Comparison of ENCODE assay signal across 9 mouse cellular contexts in genomic region chr11:113787432-113788182, GRCm38 (mm10). TPM values are rescaled to one million over a fixed set of nuclear protein-coding genes. Genes with fewer than 3 reads are reported as not detected.
A peak's percentile ranks its signal among the peaks of the same experiment; 100 is the strongest.
DNase-seq lines count a peak whose midpoint lies in the region; ATAC-seq lines count a peak whose summit lies in the region.
"Had no signal": no experiment of that assay in that cellular context is flagged by ENCODE, and none has a peak within 500 bp of the region (broad histone marks: within the 10 kb centered on the region; RNA-seq: fewer than 3 reads in every experiment).

No protein-coding gene starts in this region.

- H3K4me2 ChIP-seq in hindbrain, embryonic 12.5 days (replicated peaks), result peak overlapping the region; percentile 53; the same call in 1 of the 2 replicates
- H3K4me2 ChIP-seq in hindbrain, embryonic 16.5 days (ENCODE audit: low read length), result no peak overlapping the region
- no peak overlapping the region for H3K4me2 ChIP-seq in embryonic facial prominence, embryonic 14.5 days (ENCODE audit: low read depth, low read length)

- no peak overlapping the region for H3K4me3 ChIP-seq in hindbrain, embryonic 12.5 days
- no peak overlapping the region for H3K4me3 ChIP-seq in hindbrain, embryonic 16.5 days (ENCODE audit: low read length)
- no peak overlapping the region for H3K4me3 ChIP-seq in embryonic facial prominence, embryonic 14.5 days (ENCODE audit: low read depth, low read length)

- H3K4me1 ChIP-seq in hindbrain, embryonic 12.5 days, result peaks cover 69% of the 10 kb centered on the region
- H3K4me1 ChIP-seq in hindbrain, embryonic 16.5 days (ENCODE audit: control insufficient read depth, insufficient read depth, low read depth, low read length), result peaks cover 22% of the 10 kb centered on the region
- H3K4me1 ChIP-seq in embryonic facial prominence, embryonic 14.5 days (ENCODE audit: control insufficient read depth, insufficient read depth, low read length), result peaks cover 54% of the 10 kb centered on the region

- 65% methylated on average over 13 of the region's 13 CpGs for WGBS in hindbrain, embryonic 12.5 days
- WGBS in hindbrain, embryonic 16.5 days, result 65% methylated on average over 13 of the region's 13 CpGs
- WGBS in embryonic facial prominence, embryonic 14.5 days, result 80% methylated on average over 13 of the region's 13 CpGs

- no peak overlapping the region for H3K9ac ChIP-seq in hindbrain, embryonic 12.5 days
- H3K9ac ChIP-seq in hindbrain, embryonic 16.5 days (ENCODE audit: low read depth, low read length), result no peak overlapping the region
- no peak overlapping the region for H3K9ac ChIP-seq in embryonic facial prominence, embryonic 14.5 days (ENCODE audit: low read depth, low read length)

- H3K36me3 ChIP-seq in hindbrain, embryonic 12.5 days, result no peaks in the 10 kb centered on the region
- H3K36me3 ChIP-seq in hindbrain, embryonic 16.5 days (ENCODE audit: control insufficient read depth, insufficient read depth, low read length), result no peaks in the 10 kb centered on the region
- no peaks in the 10 kb centered on the region for H3K36me3 ChIP-seq in embryonic facial prominence, embryonic 14.5 days (ENCODE audit: control insufficient read depth, insufficient read depth, low read length)

- H3K9me3 ChIP-seq in hindbrain, embryonic 12.5 days (replicated peaks), result no peaks in the 10 kb centered on the region
- no peaks in the 10 kb centered on the region for H3K9me3 ChIP-seq in hindbrain, embryonic 16.5 days (ENCODE audit: control insufficient read depth, low read length)
- no peaks in the 10 kb centered on the region for H3K9me3 ChIP-seq in embryonic facial prominence, embryonic 14.5 days (ENCODE audit: control insufficient read depth, low read length)

- peak; percentile 58 for DNase-seq in CD4-positive helper T cell, adult 2 months (ENCODE audit: low read depth, low spot score)
- DNase-seq in embryonic facial prominence, embryonic 14.5 days (ENCODE audit: low spot score), result no peak
- no peak for DNase-seq in urinary bladder, adult 18-20 months (ENCODE audit: low spot score in 2 of 2)
- DNase-seq in ovary, postnatal 14 days (ENCODE audit: low spot score), result no peak
- no peak for DNase-seq in embryo, embryonic 10.5 days (ENCODE audit: low spot score)
- DNase-seq: adrenal gland, postnatal 14 days had no signal

- ATAC-seq in hindbrain, embryonic 12.5 days (ENCODE audit: low FRiP score), result no peak
- ATAC-seq in hindbrain, embryonic 16.5 days, result no peak
- no peak for ATAC-seq in embryonic facial prominence, embryonic 14.5 days (ENCODE audit: low read depth)
- ATAC-seq in megakaryocyte, adult 5-6 weeks (ENCODE audit: poor library complexity, severe bottlenecking), result peak; percentile 47

- H3K27ac ChIP-seq in hindbrain, embryonic 12.5 days, result peak overlapping the region; percentile 98
- H3K27ac ChIP-seq in hindbrain, embryonic 16.5 days (ENCODE audit: low read depth, low read length), result no peak overlapping the region
- H3K27ac ChIP-seq in embryonic facial prominence, embryonic 14.5 days (replicated peaks; ENCODE audit: low read depth, low read length), result 0 out of 2 replicates have a peak overlapping the region, but pooled peaks have one; percentile 33

- H3K27me3 ChIP-seq in hindbrain, embryonic 12.5 days, result no peaks in the 10 kb centered on the region
- no peaks in the 10 kb centered on the region for H3K27me3 ChIP-seq in hindbrain, embryonic 16.5 days (replicated peaks; ENCODE audit: control insufficient read depth, insufficient read depth, low read length)
- H3K27me3 ChIP-seq in embryonic facial prominence, embryonic 14.5 days (replicated peaks; ENCODE audit: control insufficient read depth, insufficient read depth, low read length), result no peaks in the 10 kb centered on the region

RNA-seq across cellular contexts. Expression of gene Cdc42ep4, which starts 35.9 kb away (rescaled TPM):
- 98.7 and 106 TPM in 2 replicates for polyA plus RNA-seq in hindbrain, embryonic 12.5 days (2016; fragmentation: Nextera tagmentation; extraction: Ambion mirVana)
- 72.2 and 80.1 TPM in 2 replicates for polyA plus RNA-seq in hindbrain, embryonic 16.5 days (2015; fragmentation: Nextera tagmentation; extraction: Ambion mirVana)
- 39.3 and 51.0 TPM in 2 replicates for polyA plus RNA-seq in embryonic facial prominence, embryonic 14.5 days (2014; fragmentation: Nextera tagmentation; extraction: Ambion mirVana)
- 14.0 and 20.1 TPM in 2 replicates for total RNA-seq in megakaryocyte, adult 5-6 weeks (2015)
- total RNA-seq in megakaryocyte, adult 5-6 weeks (2017), result 26.9 and 27.8 TPM in 2 replicates
